Mouse (Mus musculus) kidney, postnatal 4 days (tissue): ENCODE data around the gene Itpr2.

Experiments used
- DNase-seq, 2 experiments: peaks; one replicate each; pipeline ENCODE4 v3.0.0; 2021; ENCODE audit warnings: mixed read lengths in 2 of 2

Gene Itpr2

GRCm38 (mm10) chr6:146502856-146503255 is 833 bp upstream of the Itpr2 start:
- DNase-seq: no peak

- peak; percentile 53 to 68 for DNase-seq
Measured at GRCm38 (mm10) chr6:146501316-146501865, 632 bp downstream of the Itpr2 start.

GRCm38 (mm10) chr6:146500771-146501170 is 1.3 kb downstream of the Itpr2 start:
- DNase-seq: peak in 1 of 2 experiments; percentile 14

- no peak for DNase-seq
Measured at GRCm38 (mm10) chr6:146500206-146500605, 1.8 kb downstream of the Itpr2 start.

- no peak for DNase-seq
Measured at GRCm38 (mm10) chr6:146499566-146499965, 2.5 kb downstream of the Itpr2 start.

- no peak for DNase-seq
Measured at GRCm38 (mm10) chr6:146498416-146498815, 3.6 kb downstream of the Itpr2 start.

- DNase-seq: no peak
Measured at GRCm38 (mm10) chr6:146497866-146498265, 4.2 kb downstream of the Itpr2 start.

- DNase-seq: no peak
Measured at GRCm38 (mm10) chr6:146497435-146497834, 4.6 kb downstream of the Itpr2 start.

GRCm38 (mm10) chr6:146491680-146492079 is 10.3 kb downstream of the Itpr2 start:
- no peak for DNase-seq

- DNase-seq: no peak
Measured at GRCm38 (mm10) chr6:146490416-146490960, 11.5 kb downstream of the Itpr2 start.

- no peak for DNase-seq
Measured at GRCm38 (mm10) chr6:146489841-146490240, 12.2 kb downstream of the Itpr2 start.

- DNase-seq: no peak
Measured at GRCm38 (mm10) chr6:146488749-146489148, 13.3 kb downstream of the Itpr2 start.

GRCm38 (mm10) chr6:146487079-146487478 is 14.9 kb downstream of the Itpr2 start:
- no peak for DNase-seq

GRCm38 (mm10) chr6:146486073-146486472 is 15.9 kb downstream of the Itpr2 start:
- DNase-seq: no peak

GRCm38 (mm10) chr6:146481441-146481840 is 20.6 kb downstream of the Itpr2 start:
- DNase-seq: no peak

GRCm38 (mm10) chr6:146480925-146481324 is 21.1 kb downstream of the Itpr2 start:
- DNase-seq: no peak

- no peak for DNase-seq
Measured at GRCm38 (mm10) chr6:146478888-146479683, 22.9 kb downstream of the Itpr2 start.

- DNase-seq: no peak
Measured at GRCm38 (mm10) chr6:146476865-146477264, 25.2 kb downstream of the Itpr2 start.

GRCm38 (mm10) chr6:146474166-146474565 is 27.9 kb downstream of the Itpr2 start:
- DNase-seq: no peak

- DNase-seq: no peak
Measured at GRCm38 (mm10) chr6:146473216-146473955, 28.6 kb downstream of the Itpr2 start.

- DNase-seq: no peak
Measured at GRCm38 (mm10) chr6:146470378-146470777, 31.6 kb downstream of the Itpr2 start.

- no peak for DNase-seq
Measured at GRCm38 (mm10) chr6:146469936-146470335, 32.1 kb downstream of the Itpr2 start.

GRCm38 (mm10) chr6:146468361-146468760 is 33.7 kb downstream of the Itpr2 start:
- no peak for DNase-seq
